Mouse (Mus musculus): ENCODE measurements around the gene Fam205c. TPM values are rescaled to one million over a fixed set of nuclear protein-coding genes. Genes with fewer than 3 reads are reported as not detected.
A peak's percentile ranks its signal among the peaks of the same experiment; 100 is the strongest.

Gene Fam205c
- total and polyA plus RNA-seq, 2 experiments from 2014 or later, result 3.2 TPM; not detected in 1

GRCm38 (mm10) chr4:42900878-42901277 is 26.8 kb upstream of the Fam205c start:
- no peak for TF ChIP-seq CTCF (IDR thresholded peaks at IDR 0.05; ENCODE audit: low read depth)
- DNase-seq (no peak), ATAC-seq (no peak)
- H3K4me2 ChIP-seq (ENCODE audit: low read depth), result no peak overlapping the region
- no peaks in the 10 kb centered on the region for H3K4me1 ChIP-seq (ENCODE audit: insufficient read depth)
- WGBS, result 72% methylated on average over 5 of the region's 5 CpGs
- no peak overlapping the region for H3K9ac ChIP-seq
- no peaks in the 10 kb centered on the region for H3K27me3 ChIP-seq (ENCODE audit: insufficient read depth, low read length)
- no peak overlapping the region for H3K4me3 ChIP-seq (ENCODE audit: low read depth, low read length)
- no peaks in the 10 kb centered on the region for H3K9me3 ChIP-seq (ENCODE audit: low read length)
- no peak overlapping the region for H3K27ac ChIP-seq (ENCODE audit: low read depth, low read length)
- H3K36me3 ChIP-seq (ENCODE audit: insufficient read depth), result no peaks in the 10 kb centered on the region

GRCm38 (mm10) chr4:42898914-42899313 is 24.9 kb upstream of the Fam205c start:
- Histone ChIP-seq H3K4me2 (ENCODE audit: low read depth) (no peak overlapping the region), H3K9me3 (ENCODE audit: low read length) (no peaks in the 10 kb centered on the region), H3K9ac (no peak overlapping the region), H3K27me3 (ENCODE audit: insufficient read depth, low read length) (no peaks in the 10 kb centered on the region), H3K36me3 (ENCODE audit: insufficient read depth) (no peaks in the 10 kb centered on the region), H3K27ac (ENCODE audit: low read depth, low read length) (no peak overlapping the region), H3K4me1 (ENCODE audit: insufficient read depth) (no peaks in the 10 kb centered on the region), H3K4me3 (ENCODE audit: low read depth, low read length) (no peak overlapping the region)
- WGBS, result 36% methylated on average over 3 of the region's 3 CpGs
- TF ChIP-seq CTCF (IDR thresholded peaks at IDR 0.05; ENCODE audit: low read depth), result no peak
- ATAC-seq (no peak), DNase-seq (no peak)

- Histone ChIP-seq H3K27ac (ENCODE audit: low read depth, low read length) (no peak overlapping the region), H3K4me2 (ENCODE audit: low read depth) (no peak overlapping the region), H3K9ac (no peak overlapping the region), H3K27me3 (ENCODE audit: insufficient read depth, low read length) (0 out of 2 replicates have a peak, but pooled peaks cover 4% of the 10 kb centered on the region), H3K36me3 (ENCODE audit: insufficient read depth) (no peaks in the 10 kb centered on the region), H3K4me1 (ENCODE audit: insufficient read depth) (no peaks in the 10 kb centered on the region), H3K4me3 (ENCODE audit: low read depth, low read length) (no peak overlapping the region), H3K9me3 (ENCODE audit: low read length) (no peaks in the 10 kb centered on the region)
- TF ChIP-seq CTCF (IDR thresholded peaks at IDR 0.05; ENCODE audit: low read depth), result no peak
- WGBS, result 27% methylated on average over 7 of the region's 7 CpGs
- DNase-seq, result no peak
- ATAC-seq, result 0 out of 2 replicates have a peak, but pooled peaks have one; percentile 10
Measured at GRCm38 (mm10) chr4:42895118-42895517, 21.1 kb upstream of the Fam205c start.

GRCm38 (mm10) chr4:42891176-42891575 is 17.1 kb upstream of the Fam205c start:
- Histone ChIP-seq H3K27ac (ENCODE audit: low read depth, low read length) (no peak overlapping the region), H3K4me1 (ENCODE audit: insufficient read depth) (no peaks in the 10 kb centered on the region), H3K9ac (no peak overlapping the region), H3K4me3 (ENCODE audit: low read depth, low read length) (no peak overlapping the region), H3K36me3 (ENCODE audit: insufficient read depth) (no peaks in the 10 kb centered on the region), H3K27me3 (ENCODE audit: insufficient read depth, low read length) (0 out of 2 replicates have a peak, but pooled peaks cover 4% of the 10 kb centered on the region), H3K9me3 (ENCODE audit: low read length) (no peaks in the 10 kb centered on the region), H3K4me2 (ENCODE audit: low read depth) (no peak overlapping the region)
- 65% methylated on average over 7 of the region's 7 CpGs for WGBS
- DNase-seq, result no peak
- no peak for TF ChIP-seq CTCF (IDR thresholded peaks at IDR 0.05; ENCODE audit: low read depth)
- ATAC-seq, result no peak

- Histone ChIP-seq H3K4me2 (ENCODE audit: low read depth) (no peak overlapping the region), H3K4me3 (ENCODE audit: low read depth, low read length) (no peak overlapping the region), H3K36me3 (ENCODE audit: insufficient read depth) (no peaks in the 10 kb centered on the region), H3K9me3 (ENCODE audit: low read length) (no peaks in the 10 kb centered on the region), H3K27ac (ENCODE audit: low read depth, low read length) (no peak overlapping the region), H3K9ac (no peak overlapping the region), H3K27me3 (ENCODE audit: insufficient read depth, low read length) (0 out of 2 replicates have a peak, but pooled peaks cover 4% of the 10 kb centered on the region), H3K4me1 (ENCODE audit: insufficient read depth) (no peaks in the 10 kb centered on the region)
- no peak for TF ChIP-seq CTCF (IDR thresholded peaks at IDR 0.05; ENCODE audit: low read depth)
- no peak for ATAC-seq
- no peak for DNase-seq
- 95% methylated on average over 6 of the region's 6 CpGs for WGBS
Measured at GRCm38 (mm10) chr4:42888806-42889205, 14.8 kb upstream of the Fam205c start.

- Histone ChIP-seq H3K36me3 (ENCODE audit: insufficient read depth) (no peaks in the 10 kb centered on the region), H3K27ac (ENCODE audit: low read depth, low read length) (no peak overlapping the region), H3K4me2 (ENCODE audit: low read depth) (no peak overlapping the region), H3K9me3 (ENCODE audit: low read length) (no peaks in the 10 kb centered on the region), H3K4me1 (ENCODE audit: insufficient read depth) (no peaks in the 10 kb centered on the region), H3K4me3 (ENCODE audit: low read depth, low read length) (no peak overlapping the region), H3K27me3 (ENCODE audit: insufficient read depth, low read length) (0 out of 2 replicates have a peak, but pooled peaks cover 4% of the 10 kb centered on the region), H3K9ac (no peak overlapping the region)
- no peak for DNase-seq
- TF ChIP-seq CTCF (IDR thresholded peaks at IDR 0.05; ENCODE audit: low read depth), result no peak
- WGBS, result 85% methylated on average over 6 of the region's 6 CpGs
- ATAC-seq, result no peak
Measured at GRCm38 (mm10) chr4:42886926-42887325, 12.9 kb upstream of the Fam205c start.

- no peak overlapping the region for H3K27ac ChIP-seq (ENCODE audit: low read depth, low read length)
- ATAC-seq, result no peak
- WGBS, result 33% methylated on average over 1 of the region's 1 CpGs
Measured at GRCm38 (mm10) chr4:42880677-42880948, 6.6 kb upstream of the Fam205c start.

More at GRCm38 (mm10) chr4:42880677-42880948, 6.6 kb upstream of the Fam205c start:
- Histone ChIP-seq H3K27me3 (ENCODE audit: insufficient read depth, low read length) (no peaks in the 10 kb centered on the region), H3K36me3 (ENCODE audit: insufficient read depth) (no peaks in the 10 kb centered on the region), H3K4me2 (ENCODE audit: low read depth) (no peak overlapping the region), H3K9me3 (ENCODE audit: low read length) (no peaks in the 10 kb centered on the region), H3K4me1 (ENCODE audit: insufficient read depth) (no peaks in the 10 kb centered on the region), H3K4me3 (ENCODE audit: low read depth, low read length) (no peak overlapping the region), H3K9ac (no peak overlapping the region)
- no peak for DNase-seq
- no peak for TF ChIP-seq CTCF (IDR thresholded peaks at IDR 0.05; ENCODE audit: low read depth)
